Mouse (Mus musculus) erythroblast, embryonic 14.5 days (primary cell): ENCODE measurements around the gene Vamp5. TPM values are rescaled to one million over a fixed set of nuclear protein-coding genes. Genes with fewer than 3 reads are reported as not detected.

Experiments used
- H3K27me3 ChIP-seq: 2 replicates; pipeline ENCODE4 v1.6.1; 2012; ENCODE audit warnings: inconsistent platforms; ENCODE audit not compliant: control insufficient read depth
- H3K36me3 ChIP-seq: 2 replicates; pipeline ENCODE4 v1.6.1; 2012; ENCODE audit warnings: mild to moderate bottlenecking, inconsistent platforms; ENCODE audit not compliant: control insufficient read depth
- H3K4me1 ChIP-seq: 2 replicates; pipeline ENCODE4 v1.6.1; 2012; ENCODE audit warnings: inconsistent platforms; ENCODE audit not compliant: control insufficient read depth
- H3K4me3 ChIP-seq: replicated peaks from 2 replicates; pipeline ENCODE3; 2012; ENCODE audit warnings: moderate library complexity, mild to moderate bottlenecking, inconsistent platforms
- H3K9me3 ChIP-seq: 2 replicates; pipeline ENCODE4 v1.6.1; 2012; ENCODE audit warnings: low read length, inconsistent platforms, mixed read lengths; ENCODE audit not compliant: control insufficient read depth
- GATA1 ChIP-seq: IDR thresholded peaks from 2 replicates; pipeline ENCODE4 v1.6.1; 2012; ENCODE audit warnings: low read length, inconsistent platforms, mixed read lengths
- TAL1 ChIP-seq: IDR thresholded peaks from 3 replicates; pipeline ENCODE4 v1.6.1; 2012; ENCODE audit warnings: low read length, inconsistent platforms, mixed read lengths
- polyA plus RNA-seq: library from polyadenylated mRNA; stranded (reverse); fragments of >175 nt; gene quantifications from 2 replicates; pipeline ENCODE4 v1.2.3, GENCODE M21; 2012

Vamp5 gene
- polyA plus RNA-seq, 1 experiment, result 6.0 TPM

DNA sequence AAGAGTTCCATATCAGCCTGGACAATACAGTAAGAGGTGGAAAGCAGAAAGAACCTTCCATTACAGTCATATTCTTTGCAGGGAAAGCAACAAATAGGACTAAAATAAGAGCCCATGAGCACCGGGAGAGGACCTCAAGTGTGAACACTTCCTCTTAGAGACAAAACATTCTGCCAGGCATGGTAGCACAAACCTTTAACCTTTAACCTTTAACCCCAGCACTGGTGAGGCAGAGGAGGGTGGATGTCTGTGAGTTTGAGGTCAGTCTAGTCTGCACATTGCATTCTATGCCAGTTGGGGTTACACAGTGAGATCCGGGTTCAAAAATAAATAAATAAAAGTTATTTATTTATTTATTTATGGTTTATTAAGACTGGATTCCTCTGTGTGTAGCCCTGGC lies 39.8 kb downstream of the Vamp5 start:
- Histone ChIP-seq H3K36me3 (peaks cover 80% of the 10 kb centered on the region), H3K27me3 (no peaks in the 10 kb centered on the region), H3K9me3 (no peaks in the 10 kb centered on the region), H3K4me3 (no peak overlapping the region), H3K4me1 (peaks cover 40% of the 10 kb centered on the region)
- TF ChIP-seq TAL1 (no peak), GATA1 (no peak)

DNA sequence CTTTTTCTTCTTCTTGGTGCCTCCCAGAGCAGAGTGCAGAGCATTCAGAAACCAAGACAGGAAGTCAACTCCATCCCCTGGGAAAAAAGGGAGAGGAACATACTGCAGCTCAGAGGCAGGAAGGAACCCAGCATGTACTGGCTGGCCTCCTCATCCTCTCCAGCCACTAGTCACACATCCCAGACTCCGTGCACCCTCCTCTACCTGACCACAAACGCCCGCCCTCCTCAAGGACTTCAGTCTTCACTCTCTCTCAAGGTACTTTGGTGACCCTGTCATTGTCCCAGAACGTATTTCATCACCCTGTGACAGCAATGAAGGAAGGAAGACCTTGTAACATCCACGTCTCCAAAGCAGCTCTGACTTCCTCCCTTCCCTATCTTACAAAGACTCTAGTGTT lies 47.2 kb downstream of the Vamp5 start:
- Histone ChIP-seq H3K4me1 (0 out of 2 replicates have a peak, but pooled peaks cover 1% of the 10 kb centered on the region), H3K36me3 (peaks cover 100% of the 10 kb centered on the region), H3K27me3 (no peaks in the 10 kb centered on the region), H3K4me3 (no peak overlapping the region), H3K9me3 (no peaks in the 10 kb centered on the region)
- TF ChIP-seq TAL1 (no peak), GATA1 (no peak)

DNA sequence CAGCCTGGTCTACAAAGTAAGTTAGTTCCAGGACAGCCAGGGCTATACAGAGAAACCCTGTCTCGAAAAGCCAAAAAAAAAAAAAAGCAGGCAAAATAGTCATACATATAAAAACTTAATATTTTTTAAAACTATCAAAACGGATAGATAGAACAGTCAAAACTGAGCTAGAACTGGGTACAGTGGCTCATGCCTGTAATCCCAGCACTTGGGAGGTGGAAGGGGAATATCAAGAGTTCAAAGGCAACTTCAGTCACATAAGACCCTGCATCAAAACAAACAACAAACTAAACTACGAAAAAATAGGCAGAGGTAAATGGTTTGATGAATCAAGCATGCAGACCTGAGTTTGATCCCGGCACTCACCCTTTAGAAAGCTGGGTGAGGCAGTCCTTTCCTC lies 50.1 kb downstream of the Vamp5 start:
- peaks cover 13% of the 10 kb centered on the region for H3K4me1 ChIP-seq
- no peak overlapping the region for H3K4me3 ChIP-seq
- H3K27me3 ChIP-seq, result no peaks in the 10 kb centered on the region
- H3K9me3 ChIP-seq, result no peaks in the 10 kb centered on the region
- TF ChIP-seq GATA1 (no peak), TAL1 (no peak)
- peaks cover 99% of the 10 kb centered on the region for H3K36me3 ChIP-seq

DNA sequence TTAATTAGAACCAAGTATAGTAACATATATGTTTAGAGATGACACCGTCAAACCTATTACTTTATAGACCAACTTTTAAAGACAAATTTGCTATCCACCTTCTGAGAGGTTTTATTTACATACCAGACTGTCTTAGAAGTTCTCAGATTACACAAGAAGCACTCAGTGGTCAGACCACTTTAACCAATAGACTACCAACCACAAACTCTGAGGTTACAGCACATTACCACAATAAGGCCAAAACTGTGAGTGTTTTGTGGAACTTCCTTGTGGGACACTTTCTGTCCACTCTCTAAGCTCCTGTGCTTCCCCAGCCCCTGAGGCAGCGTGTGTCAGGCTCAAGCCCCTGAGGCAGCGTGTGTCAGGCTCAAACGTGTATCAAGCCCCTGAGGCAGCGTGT lies 51.2 kb downstream of the Vamp5 start:
- peaks cover 99% of the 10 kb centered on the region for H3K36me3 ChIP-seq
- H3K27me3 ChIP-seq, result no peaks in the 10 kb centered on the region
- H3K9me3 ChIP-seq, result no peaks in the 10 kb centered on the region
- no peak overlapping the region for H3K4me3 ChIP-seq
- H3K4me1 ChIP-seq, result peaks cover 22% of the 10 kb centered on the region
- TF ChIP-seq GATA1 (no peak), TAL1 (no peak)

DNA sequence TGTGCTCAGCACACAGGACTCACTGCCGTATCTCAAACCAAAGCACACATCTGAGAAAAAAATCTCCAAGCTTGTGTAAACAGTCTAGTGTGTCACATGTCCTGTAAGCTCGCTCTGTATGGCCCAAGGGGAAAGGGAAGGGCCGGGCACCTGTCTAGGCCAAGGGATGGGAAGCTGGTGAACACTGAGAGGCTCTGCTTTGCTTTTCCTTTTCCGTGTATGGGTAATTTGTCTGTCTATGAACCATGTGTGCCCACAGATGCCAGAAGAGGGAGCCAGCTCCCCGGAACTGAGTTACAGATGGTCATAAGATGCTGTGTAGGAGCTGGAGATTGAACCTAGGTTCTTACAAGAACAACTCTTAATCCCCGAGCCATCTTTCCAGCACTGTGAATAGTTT lies 54.0 kb downstream of the Vamp5 start:
- TF ChIP-seq TAL1 (no peak), GATA1 (no peak)
- no peaks in the 10 kb centered on the region for H3K9me3 ChIP-seq
- H3K4me3 ChIP-seq, result no peak overlapping the region
- no peaks in the 10 kb centered on the region for H3K27me3 ChIP-seq
- peaks cover 36% of the 10 kb centered on the region for H3K4me1 ChIP-seq
- peaks cover 99% of the 10 kb centered on the region for H3K36me3 ChIP-seq

DNA sequence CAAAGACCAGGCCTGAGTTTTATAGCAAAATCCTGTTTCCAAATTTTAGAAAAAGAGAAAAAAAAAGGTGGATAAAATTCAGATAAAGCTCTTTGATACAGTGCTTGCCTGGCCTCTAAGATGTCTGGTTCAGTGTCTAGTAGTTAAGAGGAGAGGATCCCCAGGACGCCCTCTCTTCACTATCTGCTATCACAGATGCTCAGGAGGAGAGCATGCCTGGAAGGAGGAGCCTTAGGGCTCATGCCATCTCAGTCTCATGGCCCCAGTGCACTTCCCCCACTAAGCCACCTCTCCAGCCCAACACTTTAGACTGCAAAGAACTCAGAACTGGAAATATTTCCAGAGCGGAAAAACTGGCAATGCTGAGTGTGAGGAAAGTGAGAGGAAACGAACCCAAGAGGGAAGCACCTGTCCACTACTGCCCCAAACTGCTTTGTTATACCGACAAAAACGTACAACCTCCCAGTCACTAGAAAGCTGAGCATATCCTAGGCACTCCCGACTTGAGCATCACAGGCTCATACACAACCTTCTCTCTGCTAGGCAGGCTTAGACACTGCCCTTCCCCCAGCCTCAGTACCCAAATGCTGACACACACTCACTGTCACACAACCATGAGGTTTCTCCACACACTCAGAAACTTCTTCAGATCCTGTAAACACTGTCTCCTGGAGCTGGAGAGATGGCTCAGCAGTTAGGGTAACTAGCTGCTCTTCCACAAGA lies 56.3 kb downstream of the Vamp5 start:
- TF ChIP-seq GATA1, result peak; percentile 36; the same call in 1 of the 2 replicates
- TF ChIP-seq TAL1, result peak; percentile 55
- Histone ChIP-seq H3K4me3 (no peak overlapping the region), H3K36me3 (peaks cover 99% of the 10 kb centered on the region), H3K27me3 (no peaks in the 10 kb centered on the region), H3K4me1 (peaks cover 38% of the 10 kb centered on the region), H3K9me3 (no peaks in the 10 kb centered on the region)

DNA sequence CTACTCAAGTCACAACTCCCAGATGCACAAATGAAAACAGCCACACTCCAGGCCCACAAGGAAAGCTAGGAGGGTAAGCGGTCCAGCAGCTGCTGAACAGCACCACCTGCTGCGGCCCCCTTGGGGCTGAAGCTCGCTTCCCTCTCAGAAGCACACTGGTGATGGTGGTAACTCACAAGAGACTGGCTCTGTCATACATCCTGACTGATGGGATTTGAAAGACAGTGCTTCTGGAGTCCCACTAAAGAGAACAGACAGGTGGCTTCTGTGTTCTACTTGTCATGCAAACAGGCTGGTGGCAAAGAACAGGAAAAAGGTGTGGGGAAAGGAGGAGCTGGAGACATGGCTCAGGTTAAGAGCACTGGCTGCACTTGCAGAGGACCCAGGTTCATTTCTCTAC lies 57.3 kb downstream of the Vamp5 start:
- Histone ChIP-seq H3K36me3 (peaks cover 99% of the 10 kb centered on the region), H3K4me3 (no peak overlapping the region), H3K4me1 (peaks cover 38% of the 10 kb centered on the region), H3K9me3 (no peaks in the 10 kb centered on the region), H3K27me3 (no peaks in the 10 kb centered on the region)
- TF ChIP-seq GATA1, result no peak
- no peak for TF ChIP-seq TAL1

DNA sequence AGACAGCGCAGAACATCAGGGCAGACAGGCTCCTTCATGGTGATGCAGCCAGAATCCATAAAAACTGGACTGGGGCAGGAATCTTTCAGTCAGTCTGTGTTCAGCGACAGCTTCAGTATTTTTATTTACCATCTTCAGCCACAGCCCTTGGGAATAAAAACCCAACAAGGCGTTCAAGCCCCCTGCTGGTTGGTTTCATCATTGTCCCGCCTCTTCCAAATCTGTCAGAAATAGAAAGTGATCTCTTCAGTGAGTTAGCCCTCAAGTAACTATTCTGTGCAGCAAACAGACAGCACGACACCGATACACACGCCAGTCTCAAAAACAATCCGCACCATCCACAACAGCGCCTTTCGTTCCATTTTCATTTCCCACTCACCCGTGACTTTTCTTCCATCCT lies 61.2 kb downstream of the Vamp5 start:
- H3K4me3 ChIP-seq, result no peak overlapping the region
- TF ChIP-seq TAL1, result no peak
- no peak for TF ChIP-seq GATA1
- H3K9me3 ChIP-seq, result no peaks in the 10 kb centered on the region
- peaks cover 21% of the 10 kb centered on the region for H3K4me1 ChIP-seq
- H3K27me3 ChIP-seq, result no peaks in the 10 kb centered on the region
- H3K36me3 ChIP-seq, result peaks cover 97% of the 10 kb centered on the region

Other genes starting within 250 kb of the Vamp5 start
- gene Atoh8, start 144.9 kb downstream of the Vamp5 start, polyA plus RNA-seq, result 0.05 TPM in 1 of 2 replicates, not detected in the other
- not detected in 2 replicates for gene Sftpb, start 75.9 kb downstream of the Vamp5 start, polyA plus RNA-seq
- 2.5 and 3.5 TPM in 2 replicates for gene Usp39, start 35.3 kb downstream of the Vamp5 start, polyA plus RNA-seq
- gene 0610030E20Rik, start 33.2 kb downstream of the Vamp5 start, polyA plus RNA-seq, result 0.74 and 1.3 TPM in 2 replicates
- gene Tmem150a, start 25.0 kb downstream of the Vamp5 start, polyA plus RNA-seq, result 0.32 and 0.44 TPM in 2 replicates
- gene Rnf181, start 13.5 kb downstream of the Vamp5 start, polyA plus RNA-seq, result 14.4 and 15.6 TPM in 2 replicates
- gene Vamp8, start 10.2 kb upstream of the Vamp5 start, polyA plus RNA-seq, result 22.8 and 33.5 TPM in 2 replicates
- gene Ggcx, start 33.8 kb upstream of the Vamp5 start, polyA plus RNA-seq, result 0.08 and 0.09 TPM in 2 replicates
- 1.7 and 2.0 TPM in 2 replicates for gene Mat2a, start 59.1 kb upstream of the Vamp5 start, polyA plus RNA-seq
- not detected in 2 replicates for gene Sh2d6, start 141.2 kb upstream of the Vamp5 start, polyA plus RNA-seq
- 0.48 and 0.77 TPM in 2 replicates for gene Capg, start 163.9 kb upstream of the Vamp5 start, polyA plus RNA-seq
- gene Elmod3, start 217.9 kb upstream of the Vamp5 start, polyA plus RNA-seq, result 0.15 and 0.20 TPM in 2 replicates
- 0.06 and 0.25 TPM in 2 replicates for gene Retsat, start 218.0 kb upstream of the Vamp5 start, polyA plus RNA-seq
- 0.10 and 0.11 TPM in 2 replicates for gene Tgoln1, start 236.5 kb upstream of the Vamp5 start, polyA plus RNA-seq